Mouse (Mus musculus): Measurements from ENCODE around the gene Slx1b. TPM values are rescaled to one million over a fixed set of nuclear protein-coding genes. Genes with fewer than 3 reads are reported as not detected.

Gene Slx1b
- polyA plus RNA-seq (2012): 3.4 and 8.5 TPM in 2 replicates

- no peak for TF ChIP-seq GATA1 (IDR thresholded peaks at IDR 0.05; ENCODE audit: low read length)
Measured at GRCm38 (mm10) chr7:126695631-126696207, at the start of gene Slx1b. Gene Slx1b, minus strand, starts transcription at chr7:126695784.

GRCm38 (mm10) chr7:126741964-126742482 is 46.4 kb upstream of the Slx1b start:
- no peak for TF ChIP-seq GATA1 (IDR thresholded peaks at IDR 0.05; ENCODE audit: low read length)

GRCm38 (mm10) chr7:126741452-126741851 is 45.9 kb upstream of the Slx1b start:
- no peak for TF ChIP-seq GATA1 (IDR thresholded peaks at IDR 0.05; ENCODE audit: low read length)

GRCm38 (mm10) chr7:126740977-126741376 is 45.4 kb upstream of the Slx1b start:
- no peak for TF ChIP-seq GATA1 (IDR thresholded peaks at IDR 0.05; ENCODE audit: low read length)

GRCm38 (mm10) chr7:126740132-126740735 is 44.6 kb upstream of the Slx1b start:
- TF ChIP-seq GATA1 (IDR thresholded peaks at IDR 0.05; ENCODE audit: low read length): no peak

GRCm38 (mm10) chr7:126739551-126739950 is 44.0 kb upstream of the Slx1b start:
- no peak for TF ChIP-seq GATA1 (IDR thresholded peaks at IDR 0.05; ENCODE audit: low read length)

GRCm38 (mm10) chr7:126736122-126736521 is 40.5 kb upstream of the Slx1b start:
- TF ChIP-seq GATA1 (IDR thresholded peaks at IDR 0.05; ENCODE audit: low read length): no peak

- no peak for TF ChIP-seq GATA1 (IDR thresholded peaks at IDR 0.05; ENCODE audit: low read length)
Measured at GRCm38 (mm10) chr7:126725667-126726066, 30.1 kb upstream of the Slx1b start.

GRCm38 (mm10) chr7:126725077-126725476 is 29.5 kb upstream of the Slx1b start:
- no peak for TF ChIP-seq GATA1 (IDR thresholded peaks at IDR 0.05; ENCODE audit: low read length)

- no peak for TF ChIP-seq GATA1 (IDR thresholded peaks at IDR 0.05; ENCODE audit: low read length)
Measured at GRCm38 (mm10) chr7:126721635-126722034, 26.1 kb upstream of the Slx1b start.

GRCm38 (mm10) chr7:126718787-126719337 is 23.3 kb upstream of the Slx1b start:
- TF ChIP-seq GATA1 (IDR thresholded peaks at IDR 0.05; ENCODE audit: low read length): no peak

GRCm38 (mm10) chr7:126717566-126717965 is 22.0 kb upstream of the Slx1b start:
- no peak for TF ChIP-seq GATA1 (IDR thresholded peaks at IDR 0.05; ENCODE audit: low read length)

GRCm38 (mm10) chr7:126715679-126716078 is 20.1 kb upstream of the Slx1b start:
- TF ChIP-seq GATA1 (IDR thresholded peaks at IDR 0.05; ENCODE audit: low read length): no peak

- no peak for TF ChIP-seq GATA1 (IDR thresholded peaks at IDR 0.05; ENCODE audit: low read length)
Measured at GRCm38 (mm10) chr7:126711910-126712309, 16.3 kb upstream of the Slx1b start.

GRCm38 (mm10) chr7:126710266-126710665 is 14.7 kb upstream of the Slx1b start:
- no peak for TF ChIP-seq GATA1 (IDR thresholded peaks at IDR 0.05; ENCODE audit: low read length)

GRCm38 (mm10) chr7:126708175-126708952 is 12.8 kb upstream of the Slx1b start:
- no peak for TF ChIP-seq GATA1 (IDR thresholded peaks at IDR 0.05; ENCODE audit: low read length)

Data from G1E-ER4 (cell line).